Mouse (Mus musculus) monocyte, adult 59 days (primary cell): ENCODE measurements around the gene Abcc6. TPM values are rescaled to one million over a fixed set of nuclear protein-coding genes. Genes with fewer than 3 reads are reported as not detected.

Experiments
- total RNA-seq, 2 experiments: library from RNA; stranded (reverse); gene quantifications; one replicate each; pipeline ENCODE4 v1.2.4; 2023

The Abcc6 gene
- not detected for total RNA-seq

GRCm38 (mm10) chr7:46030145-46030488 is at the start of gene Abcc6:
Gene Abcc6, minus strand, starts transcription at chr7:46030302.

DNA sequence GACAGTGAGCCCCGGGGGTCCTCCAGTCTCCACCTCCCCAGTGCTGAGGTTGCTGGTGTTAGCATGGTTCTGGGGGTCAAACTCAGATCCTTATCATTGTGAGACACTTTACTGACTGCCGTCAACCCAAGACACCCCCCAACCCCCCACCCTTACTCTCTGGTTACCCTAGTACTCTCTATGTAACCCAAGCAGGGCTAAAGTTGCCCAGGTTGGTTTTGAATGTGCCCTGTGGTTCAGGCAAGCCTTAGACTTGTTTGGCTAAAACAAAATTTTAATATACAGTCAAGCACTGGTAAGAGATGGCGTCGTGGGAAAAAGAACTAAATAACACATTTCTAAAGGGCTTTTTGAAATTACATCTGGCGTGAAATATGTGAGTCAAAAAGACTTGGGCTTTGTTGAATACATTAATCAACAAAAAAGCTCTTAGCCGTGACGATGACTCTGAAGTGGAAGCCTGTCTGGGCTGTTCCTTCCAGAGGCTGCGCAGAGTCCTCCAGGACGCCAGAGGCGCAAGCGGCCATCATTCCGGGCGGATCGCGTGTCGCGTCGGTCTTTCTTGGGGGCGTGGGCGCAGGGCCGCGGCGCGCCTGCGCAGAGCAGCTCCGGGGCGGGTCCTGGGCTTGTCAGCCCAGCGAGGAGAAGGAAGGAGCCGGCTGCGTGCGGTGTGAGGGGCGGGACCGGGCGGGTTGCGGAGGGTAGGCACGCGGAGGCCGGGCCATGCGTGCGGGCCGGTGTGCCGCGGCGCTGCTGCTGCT is 3.2 kb upstream of the Abcc6 start, which contains the start of gene Nomo1:
TSS of gene Nomo1 (plus strand) at position 590 of the 761 bp plus-strand sequence.

GRCm38 (mm10) chr7:45923762-45924428 is 106.2 kb downstream of the Abcc6 start, which contains the start of gene Ccdc114:
Gene Ccdc114, plus strand, starts transcription at chr7:45924072.

DNA sequence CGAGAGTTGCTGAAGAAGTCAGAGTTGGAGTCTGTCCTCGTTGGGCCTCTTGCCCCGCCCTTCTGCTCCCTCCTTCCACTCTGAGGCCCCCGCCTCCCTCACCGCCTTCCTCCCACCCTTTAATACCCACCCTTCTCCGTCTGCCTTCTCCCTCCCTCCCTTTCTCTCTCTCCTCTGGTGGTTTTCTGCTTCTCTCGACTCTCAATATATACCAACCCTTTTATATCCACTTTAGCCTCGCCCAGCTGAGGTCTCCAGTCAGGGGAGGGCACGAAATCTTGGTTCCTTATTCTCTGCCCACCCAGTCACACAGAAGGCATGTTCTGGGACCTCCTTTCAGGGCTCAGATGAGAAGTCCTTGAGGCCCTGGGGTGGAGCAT is 108.9 kb downstream of the Abcc6 start, which contains the start of gene Emp3:
TSS of gene Emp3 (minus strand) at position 163 of the 380 bp plus-strand sequence.

Other genes starting within 250 kb of the Abcc6 start
- gene Lmtk3, start 246.6 kb downstream of the Abcc6 start, total RNA-seq, result not detected
- under 1 TPM in 1 of 2 experiments, not detected in 1; 0.46 TPM for gene Sult2b1, start 245.6 kb downstream of the Abcc6 start, total RNA-seq
- 100 to 1,000 TPM; 104 to 114 TPM for gene Cyth2, start 215.7 kb downstream of the Abcc6 start, total RNA-seq
- gene Kcnj14, start 205.5 kb downstream of the Abcc6 start, total RNA-seq, result under 1 TPM; 0.58 to 0.88 TPM
- 1 to 10 TPM; 9.1 to 9.8 TPM for gene Grwd1, start 199.4 kb downstream of the Abcc6 start, total RNA-seq
- 100 to 1,000 TPM in 1 of 2 experiments, 10 to 100 TPM in 1; 89.1 to 104 TPM for gene Kdelr1, start 157.5 kb downstream of the Abcc6 start, total RNA-seq
- under 1 TPM; 0.30 to 0.42 TPM for gene Grin2d, start 151.9 kb downstream of the Abcc6 start, total RNA-seq
- gene Syngr4, start 133.6 kb downstream of the Abcc6 start, total RNA-seq, result not detected
- 1 to 10 TPM; 7.7 to 9.3 TPM for gene Tmem143, start 133.4 kb downstream of the Abcc6 start, total RNA-seq
- gene Emp3, start 108.9 kb downstream of the Abcc6 start, total RNA-seq, result 100 to 1,000 TPM; 594 to 671 TPM
- 1 to 10 TPM; 3.0 to 3.4 TPM for gene Ccdc114, start 106.2 kb downstream of the Abcc6 start, total RNA-seq
- gene Nomo1, start 3.4 kb upstream of the Abcc6 start, total RNA-seq, result 10 to 100 TPM; 22.6 to 24.9 TPM
- gene Kcnj11, start 70.5 kb upstream of the Abcc6 start, total RNA-seq, result 1 to 10 TPM in 1 of 2 experiments, not detected in 1; 1.0 TPM
- gene Abcc8, start 149.7 kb upstream of the Abcc6 start, total RNA-seq, result 1 to 10 TPM in 1 of 2 experiments, under 1 TPM in 1; 0.21 to 1.9 TPM
- not detected for gene Ush1c, start 208.2 kb upstream of the Abcc6 start, total RNA-seq
- under 1 TPM; 0.46 to 0.55 TPM for gene Otog, start 210.7 kb upstream of the Abcc6 start, total RNA-seq